Mouse (Mus musculus): ENCODE results near the gene Tgm7. TPM values are rescaled to one million over a fixed set of nuclear protein-coding genes. Genes with fewer than 3 reads are reported as not detected.

Gene Tgm7
- polyA plus RNA-seq, 1 experiment from 2014 or later: not detected

DNA sequence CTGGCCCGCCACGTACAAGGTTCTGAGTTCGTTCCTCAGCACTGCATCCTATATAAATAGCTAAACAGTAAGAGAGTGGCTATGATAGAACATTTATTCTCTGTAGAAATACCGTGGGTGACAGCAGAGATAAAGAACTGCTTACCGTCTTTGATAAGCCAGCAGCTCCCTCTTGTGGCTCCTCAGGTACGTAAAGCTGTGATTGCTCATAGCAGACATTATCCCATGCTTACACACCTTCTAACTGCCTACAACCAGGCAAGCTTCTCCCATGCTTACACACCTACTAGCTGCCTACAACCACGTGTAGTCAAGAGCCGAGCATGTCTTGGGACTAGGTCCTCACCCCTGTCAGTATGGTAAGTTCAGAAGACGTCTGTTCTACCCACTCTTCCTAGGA is 7.5 kb downstream of the Tgm7 start:
- H3K9me3 ChIP-seq (replicated peaks; ENCODE audit: control insufficient read depth, low read length): no peaks in the 10 kb centered on the region
- H3K27me3 ChIP-seq (ENCODE audit: control insufficient read depth, insufficient read depth, low read length): no peaks in the 10 kb centered on the region
- H3K4me3 ChIP-seq (ENCODE audit: low read depth, low read length): no peak overlapping the region
- DNase-seq (ENCODE audit: low spot score) (peak; percentile 72), ATAC-seq (replicated peaks; ENCODE audit: insufficient number of reproducible peaks, low FRiP score, low TSS enrichment, low read depth) (no peak)
- no peaks in the 10 kb centered on the region for H3K36me3 ChIP-seq (replicated peaks; ENCODE audit: control insufficient read depth, insufficient read depth, low read depth, low read length)
- WGBS: 30% methylated on average over 9 of the region's 9 CpGs
- H3K9ac ChIP-seq (replicated peaks; ENCODE audit: low read length): no peak overlapping the region
- no peaks in the 10 kb centered on the region for H3K4me1 ChIP-seq (ENCODE audit: control insufficient read depth, insufficient read depth, low read length)
- no peak overlapping the region for H3K4me2 ChIP-seq (ENCODE audit: low read depth, low read length)
- no peak overlapping the region for H3K27ac ChIP-seq (replicated peaks; ENCODE audit: low read depth, low read length)

DNA sequence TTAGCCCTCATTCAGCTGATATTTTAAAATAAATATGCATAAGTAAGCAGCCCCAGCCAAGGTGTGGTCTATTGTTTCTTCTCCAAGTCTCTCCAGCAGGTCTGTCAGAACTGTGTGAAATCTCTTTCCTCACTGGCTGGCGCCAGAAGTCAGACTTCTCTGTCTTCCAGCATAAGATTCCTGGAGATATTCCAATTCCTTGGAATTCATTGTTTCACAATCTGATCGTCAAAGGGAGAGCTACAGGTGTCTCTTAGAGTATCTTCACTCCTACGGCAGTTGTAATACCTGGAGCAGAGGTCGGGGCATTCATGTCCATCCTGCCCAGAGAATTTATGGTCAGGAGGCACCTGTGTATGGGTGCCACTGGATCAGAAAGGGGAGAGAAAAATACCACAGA is 19.8 kb downstream of the Tgm7 start:
- H3K4me3 ChIP-seq (ENCODE audit: low read depth, low read length): no peak overlapping the region
- no peaks in the 10 kb centered on the region for H3K27me3 ChIP-seq (ENCODE audit: control insufficient read depth, insufficient read depth, low read length)
- WGBS: 70% methylated on average over 4 of the region's 4 CpGs
- no peak for DNase-seq (ENCODE audit: low spot score)
- H3K9me3 ChIP-seq (replicated peaks; ENCODE audit: control insufficient read depth, low read length): no peaks in the 10 kb centered on the region
- H3K36me3 ChIP-seq (replicated peaks; ENCODE audit: control insufficient read depth, insufficient read depth, low read depth, low read length): no peaks in the 10 kb centered on the region
- H3K27ac ChIP-seq (replicated peaks; ENCODE audit: low read depth, low read length): no peak overlapping the region
- no peaks in the 10 kb centered on the region for H3K4me1 ChIP-seq (ENCODE audit: control insufficient read depth, insufficient read depth, low read length)
- ATAC-seq (replicated peaks; ENCODE audit: insufficient number of reproducible peaks, low FRiP score, low TSS enrichment, low read depth): no peak
- H3K4me2 ChIP-seq (ENCODE audit: low read depth, low read length): no peak overlapping the region
- H3K9ac ChIP-seq (replicated peaks; ENCODE audit: low read length): no peak overlapping the region

DNA sequence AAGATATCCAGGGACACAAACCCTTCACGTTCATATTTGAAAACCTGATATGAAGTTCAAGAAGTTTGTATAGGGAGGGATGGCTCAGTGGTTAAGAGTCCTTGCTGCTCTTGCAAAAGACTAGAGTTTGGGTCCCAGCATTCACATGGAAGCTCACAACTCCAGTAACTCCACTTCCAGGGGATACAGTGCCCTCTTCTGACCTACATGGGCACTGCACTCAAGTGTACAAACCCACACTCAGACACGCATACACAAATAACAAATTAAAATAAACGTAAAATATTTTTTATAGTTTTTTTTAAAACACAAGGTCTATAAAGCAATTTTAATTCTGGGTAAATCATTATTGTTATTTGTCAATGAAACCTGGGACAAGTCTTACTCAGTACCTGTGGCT is 21.1 kb downstream of the Tgm7 start:
- Histone ChIP-seq H3K4me3 (ENCODE audit: low read depth, low read length) (no peak overlapping the region), H3K27ac (replicated peaks; ENCODE audit: low read depth, low read length) (no peak overlapping the region), H3K27me3 (ENCODE audit: control insufficient read depth, insufficient read depth, low read length) (no peaks in the 10 kb centered on the region), H3K9me3 (replicated peaks; ENCODE audit: control insufficient read depth, low read length) (no peaks in the 10 kb centered on the region), H3K4me1 (ENCODE audit: control insufficient read depth, insufficient read depth, low read length) (no peaks in the 10 kb centered on the region), H3K9ac (replicated peaks; ENCODE audit: low read length) (no peak overlapping the region), H3K36me3 (replicated peaks; ENCODE audit: control insufficient read depth, insufficient read depth, low read depth, low read length) (no peaks in the 10 kb centered on the region), H3K4me2 (ENCODE audit: low read depth, low read length) (no peak overlapping the region)
- DNase-seq (ENCODE audit: low spot score) (no peak), ATAC-seq (replicated peaks; ENCODE audit: insufficient number of reproducible peaks, low FRiP score, low TSS enrichment, low read depth) (no peak)
- 89% methylated on average over 3 of the region's 3 CpGs for WGBS

DNA sequence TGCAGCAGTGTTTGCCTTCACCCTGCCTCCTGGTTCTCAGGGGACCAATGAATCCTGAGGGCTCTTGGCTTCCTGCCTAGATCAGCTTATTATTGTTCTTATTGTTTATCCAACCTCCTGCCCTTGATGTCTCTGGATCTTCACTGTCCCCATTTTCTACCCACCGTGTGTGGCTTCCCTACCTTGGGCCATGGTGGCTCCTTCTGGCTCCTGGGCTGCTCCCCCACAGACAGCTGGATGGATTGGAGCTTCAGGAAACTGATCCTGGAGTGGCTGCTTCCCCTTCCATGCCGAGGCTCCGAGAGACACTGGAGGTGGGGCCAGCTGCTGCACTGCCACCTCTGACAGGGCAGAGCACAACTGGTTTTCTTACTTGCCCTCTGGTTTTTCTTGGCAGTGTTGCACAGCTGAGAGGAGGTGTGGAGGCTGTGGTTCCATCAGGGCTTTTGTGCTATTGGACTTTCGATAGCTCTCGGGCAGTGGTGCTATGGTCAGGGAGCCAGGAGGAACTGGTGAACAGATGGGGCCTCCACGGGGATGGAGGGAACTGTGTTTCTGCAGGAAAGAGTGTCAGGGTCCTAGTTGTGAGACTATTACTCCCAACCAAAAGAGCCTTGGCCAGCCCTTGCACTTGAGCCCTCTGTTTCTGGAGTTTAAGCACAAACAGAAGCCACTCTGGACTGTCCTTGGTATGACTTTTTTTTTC is 24.0 kb downstream of the Tgm7 start, which contains the start of gene Tgm5:
Tgm5 (minus strand) TSS at position 362 of the 706 bp plus-strand sequence.
- Histone ChIP-seq H3K4me3 (ENCODE audit: low read depth, low read length) (no peak within 1 kb of the TSS), H3K4me2 (ENCODE audit: low read depth, low read length) (no peak within 1 kb of the TSS), H3K9ac (replicated peaks; ENCODE audit: low read length) (no peak within 1 kb of the TSS), H3K36me3 (replicated peaks; ENCODE audit: control insufficient read depth, insufficient read depth, low read depth, low read length) (no peaks in the 10 kb centered on the region), H3K27ac (replicated peaks; ENCODE audit: low read depth, low read length) (no peak within 1 kb of the TSS), H3K9me3 (replicated peaks; ENCODE audit: control insufficient read depth, low read length) (no peaks in the 10 kb centered on the region), H3K27me3 (ENCODE audit: control insufficient read depth, insufficient read depth, low read length) (no peaks in the 10 kb centered on the region), H3K4me1 (ENCODE audit: control insufficient read depth, insufficient read depth, low read length) (no peaks in the 10 kb centered on the region)
- no peak for ATAC-seq (replicated peaks; ENCODE audit: insufficient number of reproducible peaks, low FRiP score, low TSS enrichment, low read depth)
- WGBS: 52% methylated on average over 6 of the region's 6 CpGs
- DNase-seq (ENCODE audit: low spot score): no peak

DNA sequence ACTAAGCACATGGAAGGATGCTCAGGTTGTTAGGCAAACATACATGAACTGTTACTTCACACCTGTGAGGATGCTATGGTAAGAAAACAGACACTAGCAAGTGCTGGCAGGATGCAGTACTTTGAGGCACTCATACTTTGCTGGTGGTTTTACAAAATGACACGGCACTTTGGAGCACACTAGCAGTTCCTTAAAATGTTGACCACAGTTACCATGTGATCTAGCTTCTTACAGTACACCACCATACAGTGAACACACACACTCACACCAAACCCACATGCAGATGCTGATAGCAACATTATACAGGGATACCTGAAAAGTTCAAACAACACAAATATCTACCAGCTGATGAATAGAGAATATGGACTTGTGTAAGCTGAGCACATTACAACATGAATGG is 27.0 kb downstream of the Tgm7 start:
- H3K27me3 ChIP-seq (ENCODE audit: control insufficient read depth, insufficient read depth, low read length): no peaks in the 10 kb centered on the region
- no peak overlapping the region for H3K4me3 ChIP-seq (ENCODE audit: low read depth, low read length)
- no peak overlapping the region for H3K9ac ChIP-seq (replicated peaks; ENCODE audit: low read length)
- H3K27ac ChIP-seq (replicated peaks; ENCODE audit: low read depth, low read length): no peak overlapping the region
- WGBS: 85% methylated on average over 1 of the region's 1 CpGs
- no peak for DNase-seq (ENCODE audit: low spot score)
- no peaks in the 10 kb centered on the region for H3K4me1 ChIP-seq (ENCODE audit: control insufficient read depth, insufficient read depth, low read length)
- H3K9me3 ChIP-seq (replicated peaks; ENCODE audit: control insufficient read depth, low read length): no peaks in the 10 kb centered on the region
- no peak overlapping the region for H3K4me2 ChIP-seq (ENCODE audit: low read depth, low read length)
- no peak for ATAC-seq (replicated peaks; ENCODE audit: insufficient number of reproducible peaks, low FRiP score, low TSS enrichment, low read depth)
- no peaks in the 10 kb centered on the region for H3K36me3 ChIP-seq (replicated peaks; ENCODE audit: control insufficient read depth, insufficient read depth, low read depth, low read length)

DNA sequence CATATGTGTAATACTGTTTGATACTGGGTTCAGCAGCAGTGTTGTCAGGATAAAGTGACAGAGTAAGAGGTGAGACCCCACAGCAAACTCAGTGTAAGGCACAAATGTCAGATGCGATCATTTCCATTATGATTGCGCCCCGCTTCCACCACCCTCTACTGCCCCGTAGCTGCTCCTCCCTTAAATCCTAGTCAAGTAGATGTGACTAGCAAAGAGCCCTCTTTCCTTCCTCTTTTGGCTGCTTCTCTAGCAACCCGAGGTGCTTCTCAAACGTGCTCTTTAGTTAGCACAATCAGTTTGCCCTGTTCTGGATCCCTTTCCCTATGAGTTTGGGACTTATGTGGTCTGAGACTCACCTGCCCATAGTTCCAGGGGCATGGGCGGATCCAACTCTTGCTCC is 34.8 kb downstream of the Tgm7 start:
- Histone ChIP-seq H3K9ac (replicated peaks; ENCODE audit: low read length) (no peak overlapping the region), H3K4me2 (ENCODE audit: low read depth, low read length) (no peak overlapping the region), H3K36me3 (replicated peaks; ENCODE audit: control insufficient read depth, insufficient read depth, low read depth, low read length) (no peaks in the 10 kb centered on the region), H3K9me3 (replicated peaks; ENCODE audit: control insufficient read depth, low read length) (no peaks in the 10 kb centered on the region), H3K27ac (replicated peaks; ENCODE audit: low read depth, low read length) (no peak overlapping the region), H3K4me1 (ENCODE audit: control insufficient read depth, insufficient read depth, low read length) (no peaks in the 10 kb centered on the region), H3K4me3 (ENCODE audit: low read depth, low read length) (no peak overlapping the region), H3K27me3 (ENCODE audit: control insufficient read depth, insufficient read depth, low read length) (no peaks in the 10 kb centered on the region)
- ATAC-seq (replicated peaks; ENCODE audit: insufficient number of reproducible peaks, low FRiP score, low TSS enrichment, low read depth): no peak
- WGBS: 84% methylated on average over 7 of the region's 7 CpGs
- DNase-seq (ENCODE audit: low spot score): no peak

DNA sequence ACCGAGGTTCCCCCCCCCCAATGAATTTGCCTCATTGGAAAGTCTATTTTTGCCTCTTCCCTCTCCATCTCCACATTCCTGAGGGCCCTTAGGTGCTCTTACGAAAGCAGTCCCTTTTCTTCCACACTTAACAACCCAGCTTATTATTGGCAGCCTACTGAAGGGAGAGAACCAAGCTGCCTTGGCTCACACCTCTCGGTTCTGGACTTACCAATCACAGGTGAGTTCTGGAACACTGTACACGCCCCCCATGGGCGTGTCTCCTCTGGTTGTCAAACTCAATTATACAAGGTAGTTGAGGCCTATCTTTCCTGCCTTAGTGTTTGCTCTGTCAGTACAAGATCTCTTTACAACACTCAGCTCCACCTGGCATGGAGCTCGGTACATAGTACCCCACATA is 37.7 kb downstream of the Tgm7 start:
- Histone ChIP-seq H3K4me1 (ENCODE audit: control insufficient read depth, insufficient read depth, low read length) (no peaks in the 10 kb centered on the region), H3K36me3 (replicated peaks; ENCODE audit: control insufficient read depth, insufficient read depth, low read depth, low read length) (no peaks in the 10 kb centered on the region), H3K4me3 (ENCODE audit: low read depth, low read length) (no peak overlapping the region), H3K4me2 (ENCODE audit: low read depth, low read length) (no peak overlapping the region), H3K27ac (replicated peaks; ENCODE audit: low read depth, low read length) (no peak overlapping the region), H3K9me3 (replicated peaks; ENCODE audit: control insufficient read depth, low read length) (no peaks in the 10 kb centered on the region), H3K9ac (replicated peaks; ENCODE audit: low read length) (no peak overlapping the region), H3K27me3 (ENCODE audit: control insufficient read depth, insufficient read depth, low read length) (no peaks in the 10 kb centered on the region)
- no peak for ATAC-seq (replicated peaks; ENCODE audit: insufficient number of reproducible peaks, low FRiP score, low TSS enrichment, low read depth)
- WGBS: 72% methylated on average over 6 of the region's 6 CpGs
- no peak for DNase-seq (ENCODE audit: low spot score)

DNA sequence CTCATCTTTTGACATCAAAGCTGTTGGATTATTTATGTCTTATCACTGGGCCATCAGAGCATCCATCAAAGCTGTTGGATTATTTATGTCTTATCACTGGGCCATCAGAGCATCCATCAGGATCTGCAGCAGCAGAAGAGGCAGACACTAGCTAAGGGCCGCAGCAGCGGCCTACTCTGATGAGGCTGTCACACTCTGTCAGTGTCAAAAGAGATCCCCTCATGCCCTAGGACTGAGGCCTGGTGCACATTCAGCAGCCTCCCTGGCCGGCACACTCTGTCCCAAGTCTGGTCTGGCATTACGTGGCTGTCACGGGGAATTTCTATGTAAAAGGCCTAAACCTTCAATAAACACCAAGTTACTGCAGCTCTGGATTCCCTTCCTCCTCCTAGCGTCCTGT is 40.1 kb downstream of the Tgm7 start:
- no peak overlapping the region for H3K27ac ChIP-seq (replicated peaks; ENCODE audit: low read depth, low read length)
- H3K9me3 ChIP-seq (replicated peaks; ENCODE audit: control insufficient read depth, low read length): no peaks in the 10 kb centered on the region
- DNase-seq (ENCODE audit: low spot score) (no peak), ATAC-seq (replicated peaks; ENCODE audit: insufficient number of reproducible peaks, low FRiP score, low TSS enrichment, low read depth) (no peak)
- H3K4me3 ChIP-seq (ENCODE audit: low read depth, low read length): no peak overlapping the region
- H3K4me1 ChIP-seq (ENCODE audit: control insufficient read depth, insufficient read depth, low read length): no peaks in the 10 kb centered on the region
- H3K4me2 ChIP-seq (ENCODE audit: low read depth, low read length): no peak overlapping the region
- WGBS: 80% methylated on average over 6 of the region's 6 CpGs
- no peaks in the 10 kb centered on the region for H3K27me3 ChIP-seq (ENCODE audit: control insufficient read depth, insufficient read depth, low read length)
- no peak overlapping the region for H3K9ac ChIP-seq (replicated peaks; ENCODE audit: low read length)
- no peaks in the 10 kb centered on the region for H3K36me3 ChIP-seq (replicated peaks; ENCODE audit: control insufficient read depth, insufficient read depth, low read depth, low read length)

All from embryonic facial prominence, embryonic 11.5 days (tissue).